Mouse (Mus musculus) hindbrain, embryonic 15.5 days (tissue): ENCODE measurements around the gene Lysmd4. TPM values are rescaled to one million over a fixed set of nuclear protein-coding genes. Genes with fewer than 3 reads are reported as not detected.

Experiments used
- ATAC-seq: fragments of 200-750 bp; cut with Nextera tagmentation; 2 replicates; pipeline ENCODE4 v1.8.0; 2017; ENCODE audit warnings: low read depth, moderate number of reproducible peaks, moderate TSS enrichment; ENCODE audit not compliant: low FRiP score
- H3K27ac ChIP-seq: fragments of 300-500 bp; sonication (generic); replicated peaks from 2 replicates; pipeline ENCODE4 v1.5.1; 2015; ENCODE audit warnings: mild to moderate bottlenecking, inconsistent platforms
- H3K27me3 ChIP-seq: fragments of 300-500 bp; sonication (generic); 2 replicates; pipeline ENCODE4 v1.6.1; 2015; ENCODE audit warnings: control low read depth, inconsistent platforms
- H3K36me3 ChIP-seq: fragments of 300-500 bp; sonication (generic); 2 replicates; pipeline ENCODE4 v1.6.1; 2015; ENCODE audit warnings: control low read depth, inconsistent platforms
- H3K4me1 ChIP-seq: fragments of 300-500 bp; sonication (generic); replicated peaks from 2 replicates; pipeline ENCODE4 v1.6.1; 2015; ENCODE audit warnings: control low read depth, inconsistent platforms
- H3K4me2 ChIP-seq: fragments of 300-500 bp; sonication (generic); 2 replicates; pipeline ENCODE4 v1.6.1; 2015; ENCODE audit warnings: moderate library complexity, mild to moderate bottlenecking, inconsistent platforms
- H3K4me3 ChIP-seq: fragments of 300-500 bp; sonication (generic); 2 replicates; pipeline ENCODE4 v1.5.1; 2015; ENCODE audit warnings: mild to moderate bottlenecking, inconsistent platforms
- H3K9ac ChIP-seq: fragments of 300-500 bp; sonication (generic); 2 replicates; pipeline ENCODE4 v1.6.1; 2015; ENCODE audit warnings: inconsistent platforms
- H3K9me3 ChIP-seq: fragments of 300-500 bp; sonication (generic); 2 replicates; pipeline ENCODE4 v1.6.1; 2016; ENCODE audit warnings: control low read depth, inconsistent platforms
- WGBS: fragments of 180-500 bp; shearing (Covaris S2); methylation state at CpG from one replicate; pipeline ENCODE4 v1.1.7; 2015; 5-methylcytosine and 5-hydroxymethylcytosine counted together
- polyA plus RNA-seq: library from polyadenylated mRNA; unstranded; fragments of >200 nt; fragmentation: Nextera tagmentation; extraction: Ambion mirVana; gene quantifications from 2 replicates; pipeline ENCODE4 v1.2.1, GENCODE M21; 2015

Lysmd4 gene
- polyA plus RNA-seq, 1 experiment from 2014 or later: 42.1 TPM

GRCm38 (mm10) chr7:67296419-67296818 lies 74.1 kb downstream of the Lysmd4 start:
- H3K4me3 ChIP-seq: no peak overlapping the region
- 91% methylated on average over 1 of the region's 1 CpGs for WGBS
- H3K36me3 ChIP-seq: no peaks in the 10 kb centered on the region
- H3K9ac ChIP-seq: no peak overlapping the region
- ATAC-seq: no peak
- H3K27ac ChIP-seq: no peak overlapping the region
- no peaks in the 10 kb centered on the region for H3K27me3 ChIP-seq
- H3K4me2 ChIP-seq: no peak overlapping the region
- no peaks in the 10 kb centered on the region for H3K4me1 ChIP-seq
- no peaks in the 10 kb centered on the region for H3K9me3 ChIP-seq

DNA sequence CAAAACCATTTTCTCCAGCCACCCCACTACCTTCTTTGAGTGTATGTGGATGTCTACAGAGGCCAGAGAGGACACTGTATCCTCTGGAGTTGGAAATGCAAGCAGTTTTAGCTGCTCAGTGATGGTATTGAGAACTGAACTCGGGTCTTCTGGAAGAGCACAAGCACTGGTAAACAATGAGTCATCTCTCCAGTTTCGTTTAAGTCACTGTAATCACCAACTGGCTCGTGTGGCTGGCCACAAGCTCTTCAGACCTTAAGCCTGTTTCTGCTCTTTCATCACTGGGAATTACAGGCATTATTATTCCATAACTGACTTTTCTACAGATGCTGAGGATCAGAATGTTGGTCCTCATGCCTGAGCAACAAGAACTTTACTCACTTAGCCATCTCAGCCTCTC lies 82.6 kb downstream of the Lysmd4 start:
- ATAC-seq: no peak
- Histone ChIP-seq H3K27ac (no peak overlapping the region), H3K4me3 (no peak overlapping the region), H3K27me3 (no peaks in the 10 kb centered on the region), H3K9ac (no peak overlapping the region), H3K4me1 (no peaks in the 10 kb centered on the region), H3K4me2 (no peak overlapping the region), H3K36me3 (no peaks in the 10 kb centered on the region), H3K9me3 (no peaks in the 10 kb centered on the region)
- 95% methylated on average over 3 of the region's 3 CpGs for WGBS

DNA sequence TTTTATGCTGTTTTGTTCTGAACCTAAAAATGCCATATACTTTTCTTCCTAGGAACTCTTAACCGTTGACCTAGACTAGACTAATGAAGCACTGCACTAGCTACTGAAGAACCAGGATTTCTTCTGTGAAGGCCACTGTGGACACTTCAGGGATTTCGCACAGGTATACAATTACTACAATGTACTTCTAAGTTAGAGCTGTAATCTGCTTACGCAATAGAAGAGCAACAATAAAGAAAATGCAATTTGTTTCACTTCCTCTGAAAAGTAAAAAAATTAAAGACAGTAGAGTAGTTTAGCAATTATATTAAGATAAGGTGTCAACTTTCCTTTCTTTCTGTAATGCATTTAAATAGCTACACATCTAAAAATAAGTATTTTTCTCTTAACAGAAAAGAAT lies 84.7 kb downstream of the Lysmd4 start:
- Histone ChIP-seq H3K27me3 (no peaks in the 10 kb centered on the region), H3K36me3 (no peaks in the 10 kb centered on the region), H3K4me2 (no peak overlapping the region), H3K9ac (no peak overlapping the region), H3K4me1 (no peaks in the 10 kb centered on the region), H3K9me3 (no peaks in the 10 kb centered on the region), H3K4me3 (no peak overlapping the region), H3K27ac (no peak overlapping the region)
- 96% methylated on average over 3 of the region's 3 CpGs for WGBS
- ATAC-seq: no peak

- H3K27me3 ChIP-seq: no peaks in the 10 kb centered on the region
- no peak overlapping the region for H3K4me2 ChIP-seq
- no peak for ATAC-seq
- H3K4me1 ChIP-seq: no peaks in the 10 kb centered on the region
- H3K9ac ChIP-seq: no peak overlapping the region
- H3K9me3 ChIP-seq: no peaks in the 10 kb centered on the region
- no peak overlapping the region for H3K27ac ChIP-seq
- 97% methylated on average over 2 of the region's 2 CpGs for WGBS
- H3K36me3 ChIP-seq: no peaks in the 10 kb centered on the region
- no peak overlapping the region for H3K4me3 ChIP-seq
These were observed 85.8 kb downstream of the Lysmd4 start for GRCm38 (mm10) chr7:67308102-67308501.

- Histone ChIP-seq H3K9ac (no peak overlapping the region), H3K27ac (no peak overlapping the region), H3K4me1 (no peaks in the 10 kb centered on the region), H3K9me3 (no peaks in the 10 kb centered on the region), H3K27me3 (no peaks in the 10 kb centered on the region), H3K4me2 (no peak overlapping the region), H3K36me3 (0 out of 2 replicates have a peak, but pooled peaks cover 5% of the 10 kb centered on the region), H3K4me3 (no peak overlapping the region)
- 94% methylated on average over 2 of the region's 2 CpGs for WGBS
- no peak for ATAC-seq
These were observed 87.8 kb downstream of the Lysmd4 start for GRCm38 (mm10) chr7:67310151-67310550.

- no peak overlapping the region for H3K4me3 ChIP-seq
- no peak for ATAC-seq
- no peak overlapping the region for H3K4me2 ChIP-seq
- no peaks in the 10 kb centered on the region for H3K27me3 ChIP-seq
- no peaks in the 10 kb centered on the region for H3K4me1 ChIP-seq
- peaks cover 8% of the 10 kb centered on the region; the same call in 1 of the 2 replicates for H3K36me3 ChIP-seq
- no peaks in the 10 kb centered on the region for H3K9me3 ChIP-seq
- 91% methylated on average over 3 of the region's 3 CpGs for WGBS
- H3K9ac ChIP-seq: no peak overlapping the region
- no peak overlapping the region for H3K27ac ChIP-seq
These were observed 90.9 kb downstream of the Lysmd4 start for GRCm38 (mm10) chr7:67313200-67313599.

- H3K4me3 ChIP-seq: no peak overlapping the region
These were observed 96.4 kb downstream of the Lysmd4 start for GRCm38 (mm10) chr7:67318697-67319096.

GRCm38 (mm10) chr7:67320359-67320758 lies 98.0 kb downstream of the Lysmd4 start:
- peaks cover 2% of the 10 kb centered on the region; the same call in 1 of the 2 replicates for H3K36me3 ChIP-seq
- no peak overlapping the region for H3K9ac ChIP-seq
- H3K27me3 ChIP-seq: no peaks in the 10 kb centered on the region
- no peak overlapping the region for H3K4me2 ChIP-seq
- 85% methylated on average over 1 of the region's 1 CpGs for WGBS
- H3K9me3 ChIP-seq: no peaks in the 10 kb centered on the region
- no peaks in the 10 kb centered on the region for H3K4me1 ChIP-seq
- ATAC-seq: no peak
- no peak overlapping the region for H3K27ac ChIP-seq
- H3K4me3 ChIP-seq: no peak overlapping the region

More at GRCm38 (mm10) chr7:67318697-67319096, 96.4 kb downstream of the Lysmd4 start:
- H3K27ac ChIP-seq: no peak overlapping the region
- no peaks in the 10 kb centered on the region for H3K9me3 ChIP-seq
- no peaks in the 10 kb centered on the region for H3K27me3 ChIP-seq
- no peak overlapping the region for H3K9ac ChIP-seq
- no peak overlapping the region for H3K4me2 ChIP-seq
- no peak for ATAC-seq
- H3K36me3 ChIP-seq: peaks cover 3% of the 10 kb centered on the region; the same call in 1 of the 2 replicates
- H3K4me1 ChIP-seq: no peaks in the 10 kb centered on the region

DNA sequence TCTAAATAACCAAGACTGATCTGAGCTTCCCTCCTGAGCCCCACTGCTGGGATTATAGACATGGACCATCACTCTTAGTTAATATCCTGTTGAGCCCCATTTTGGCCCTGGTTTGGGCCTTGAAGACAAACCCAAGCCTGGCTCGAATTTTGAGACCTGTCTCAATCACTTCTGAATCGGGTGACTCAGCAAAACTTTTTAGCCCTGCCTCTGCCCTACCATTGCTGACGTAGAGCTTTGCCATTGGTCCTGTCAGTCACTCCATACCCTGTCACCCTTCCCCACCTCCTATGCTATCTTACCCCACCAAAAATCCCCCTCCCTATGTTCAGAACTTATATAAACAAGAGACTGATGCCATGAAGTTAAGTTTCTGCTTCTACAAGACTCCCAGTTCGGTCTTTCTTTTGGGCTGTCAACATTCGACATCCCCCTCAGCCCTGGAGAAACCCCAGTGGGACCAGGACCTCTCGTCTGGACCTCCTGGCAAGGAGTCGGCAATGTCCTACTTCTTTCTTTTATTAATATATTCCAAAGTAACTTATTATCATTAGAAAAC lies 119.8 kb downstream of the Lysmd4 start:
- no peak for ATAC-seq
- WGBS: 88% methylated on average over 7 of the region's 7 CpGs

GRCm38 (mm10) chr7:67344443-67344842 lies 122.1 kb downstream of the Lysmd4 start:
- Histone ChIP-seq H3K4me1 (no peaks in the 10 kb centered on the region), H3K4me2 (no peak overlapping the region), H3K36me3 (no peaks in the 10 kb centered on the region), H3K27ac (no peak overlapping the region), H3K9me3 (no peaks in the 10 kb centered on the region), H3K27me3 (no peaks in the 10 kb centered on the region), H3K4me3 (no peak overlapping the region), H3K9ac (no peak overlapping the region)
- ATAC-seq: no peak
- WGBS: 92% methylated on average over 1 of the region's 1 CpGs

More for the DNA sequence above, 119.8 kb downstream of the Lysmd4 start:
- H3K9ac ChIP-seq: no peak overlapping the region
- no peak overlapping the region for H3K27ac ChIP-seq
- no peaks in the 10 kb centered on the region for H3K4me1 ChIP-seq
- H3K27me3 ChIP-seq: no peaks in the 10 kb centered on the region
- H3K4me2 ChIP-seq: no peak overlapping the region
- H3K36me3 ChIP-seq: no peaks in the 10 kb centered on the region
- H3K4me3 ChIP-seq: no peak overlapping the region
- H3K9me3 ChIP-seq: no peaks in the 10 kb centered on the region

GRCm38 (mm10) chr7:67352989-67353388 lies 130.6 kb downstream of the Lysmd4 start:
- H3K9ac ChIP-seq: no peak overlapping the region
- ATAC-seq: no peak
- 73% methylated on average over 4 of the region's 4 CpGs for WGBS

GRCm38 (mm10) chr7:67353667-67354066 lies 131.3 kb downstream of the Lysmd4 start:
- H3K9ac ChIP-seq: no peak overlapping the region
- H3K4me2 ChIP-seq: no peak overlapping the region
- 90% methylated on average over 6 of the region's 6 CpGs for WGBS
- no peaks in the 10 kb centered on the region for H3K36me3 ChIP-seq
- H3K27me3 ChIP-seq: no peaks in the 10 kb centered on the region
- no peak for ATAC-seq
- H3K9me3 ChIP-seq: no peaks in the 10 kb centered on the region
- H3K27ac ChIP-seq: no peak overlapping the region
- no peaks in the 10 kb centered on the region for H3K4me1 ChIP-seq
- no peak overlapping the region for H3K4me3 ChIP-seq

More at GRCm38 (mm10) chr7:67352989-67353388, 130.6 kb downstream of the Lysmd4 start:
- H3K4me3 ChIP-seq: no peak overlapping the region
- no peak overlapping the region for H3K27ac ChIP-seq
- no peaks in the 10 kb centered on the region for H3K36me3 ChIP-seq
- H3K9me3 ChIP-seq: no peaks in the 10 kb centered on the region
- H3K4me1 ChIP-seq: no peaks in the 10 kb centered on the region
- H3K4me2 ChIP-seq: no peak overlapping the region
- H3K27me3 ChIP-seq: no peaks in the 10 kb centered on the region

- Histone ChIP-seq H3K36me3 (no peaks in the 10 kb centered on the region), H3K9me3 (no peaks in the 10 kb centered on the region), H3K27me3 (no peaks in the 10 kb centered on the region), H3K27ac (no peak overlapping the region), H3K4me3 (no peak overlapping the region), H3K9ac (no peak overlapping the region), H3K4me1 (0 out of 2 replicates have a peak, but pooled peaks cover 3% of the 10 kb centered on the region), H3K4me2 (no peak overlapping the region)
- 93% methylated on average over 5 of the region's 5 CpGs for WGBS
- ATAC-seq: no peak
These were observed 133.5 kb downstream of the Lysmd4 start for GRCm38 (mm10) chr7:67355870-67356269.
